Mouse (Mus musculus): ENCODE data around the gene Tab1. TPM values are rescaled to one million over a fixed set of nuclear protein-coding genes. Genes with fewer than 3 reads are reported as not detected.

Tab1 gene
- polyA plus RNA-seq, 1 experiment from 2014 or later: 12.6 TPM

GRCm38 (mm10) chr15:80203406-80203805 lies 70.5 kb downstream of the Tab1 start:
- no peak for ATAC-seq
- Histone ChIP-seq H3K4me1 (replicated peaks; ENCODE audit: control insufficient read depth, insufficient read depth, low read length) (no peaks in the 10 kb centered on the region), H3K9ac (ENCODE audit: low read depth, low read length) (no peak overlapping the region), H3K27ac (ENCODE audit: low read depth, low read length) (no peak overlapping the region), H3K4me3 (ENCODE audit: low read depth, low read length) (no peak overlapping the region), H3K36me3 (ENCODE audit: control insufficient read depth, insufficient read depth) (peaks cover 6% of the 10 kb centered on the region; the same call in 1 of the 2 replicates), H3K9me3 (ENCODE audit: control insufficient read depth) (no peaks in the 10 kb centered on the region), H3K4me2 (replicated peaks; ENCODE audit: low read depth) (no peak overlapping the region), H3K27me3 (replicated peaks; ENCODE audit: control insufficient read depth, insufficient read depth, low read length) (no peaks in the 10 kb centered on the region)
- no peak for TF ChIP-seq CTCF (IDR thresholded peaks at IDR 0.05; ENCODE audit: low read depth)
- 23% methylated on average over 4 of the region's 4 CpGs for WGBS

GRCm38 (mm10) chr15:80206057-80206565 lies 73.2 kb downstream of the Tab1 start:
- Histone ChIP-seq H3K4me1 (replicated peaks; ENCODE audit: control insufficient read depth, insufficient read depth, low read length) (no peaks in the 10 kb centered on the region), H3K9me3 (ENCODE audit: control insufficient read depth) (no peaks in the 10 kb centered on the region), H3K27me3 (replicated peaks; ENCODE audit: control insufficient read depth, insufficient read depth, low read length) (no peaks in the 10 kb centered on the region), H3K36me3 (ENCODE audit: control insufficient read depth, insufficient read depth) (peaks cover 12% of the 10 kb centered on the region), H3K9ac (ENCODE audit: low read depth, low read length) (no peak overlapping the region), H3K4me3 (ENCODE audit: low read depth, low read length) (no peak overlapping the region), H3K27ac (ENCODE audit: low read depth, low read length) (no peak overlapping the region), H3K4me2 (replicated peaks; ENCODE audit: low read depth) (no peak overlapping the region)
- no peak for ATAC-seq
- no peak for TF ChIP-seq CTCF (IDR thresholded peaks at IDR 0.05; ENCODE audit: low read depth)
- 86% methylated on average over 3 of the region's 3 CpGs for whole genome bisulfite sequencing

GRCm38 (mm10) chr15:80208446-80208845 lies 75.5 kb downstream of the Tab1 start:
- Histone ChIP-seq H3K9ac (ENCODE audit: low read depth, low read length) (no peak overlapping the region), H3K27me3 (replicated peaks; ENCODE audit: control insufficient read depth, insufficient read depth, low read length) (no peaks in the 10 kb centered on the region), H3K9me3 (ENCODE audit: control insufficient read depth) (no peaks in the 10 kb centered on the region), H3K36me3 (ENCODE audit: control insufficient read depth, insufficient read depth) (peaks cover 35% of the 10 kb centered on the region), H3K4me3 (ENCODE audit: low read depth, low read length) (no peak overlapping the region), H3K4me2 (replicated peaks; ENCODE audit: low read depth) (no peak overlapping the region), H3K4me1 (replicated peaks; ENCODE audit: control insufficient read depth, insufficient read depth, low read length) (no peaks in the 10 kb centered on the region), H3K27ac (ENCODE audit: low read depth, low read length) (no peak overlapping the region)
- 27% methylated on average over 4 of the region's 4 CpGs for WGBS
- TF ChIP-seq CTCF (IDR thresholded peaks at IDR 0.05; ENCODE audit: low read depth): no peak
- ATAC-seq: no peak

Other genes starting within 250 kb of the Tab1 start
- gene Apobec3, start 241.5 kb upstream of the Tab1 start, polyA plus RNA-seq (2015; fragmentation: Nextera tagmentation; extraction: Ambion mirVana): 5.1 and 6.4 TPM in 2 replicates
- gene Cbx7, start 162.0 kb upstream of the Tab1 start, polyA plus RNA-seq (2015; fragmentation: Nextera tagmentation; extraction: Ambion mirVana): 2.5 and 3.8 TPM in 2 replicates
- gene Pdgfb, start 118.2 kb upstream of the Tab1 start, polyA plus RNA-seq (2015; fragmentation: Nextera tagmentation; extraction: Ambion mirVana): 6.9 and 7.1 TPM in 2 replicates
- 6.8 and 10.4 TPM in 2 replicates for gene Syngr1, start 41.8 kb upstream of the Tab1 start, polyA plus RNA-seq (2015; fragmentation: Nextera tagmentation; extraction: Ambion mirVana)
- 436 and 450 TPM in 2 replicates for gene Rpl3, start 41.3 kb upstream of the Tab1 start, polyA plus RNA-seq (2015; fragmentation: Nextera tagmentation; extraction: Ambion mirVana)
- gene Mgat3, start 40.6 kb downstream of the Tab1 start, polyA plus RNA-seq (2015; fragmentation: Nextera tagmentation; extraction: Ambion mirVana): 12.2 and 13.1 TPM in 2 replicates
- 12.0 and 14.2 TPM in 2 replicates for gene Mief1, start 100.9 kb downstream of the Tab1 start, polyA plus RNA-seq (2015; fragmentation: Nextera tagmentation; extraction: Ambion mirVana)
- not detected in 2 replicates for gene AC140267.1, start 102.7 kb downstream of the Tab1 start, polyA plus RNA-seq (2015; fragmentation: Nextera tagmentation; extraction: Ambion mirVana)
- gene Atf4, start 122.1 kb downstream of the Tab1 start, polyA plus RNA-seq (2015; fragmentation: Nextera tagmentation; extraction: Ambion mirVana): 95.2 and 106 TPM in 2 replicates
- gene Rps19bp1, start 131.2 kb downstream of the Tab1 start, polyA plus RNA-seq (2015; fragmentation: Nextera tagmentation; extraction: Ambion mirVana): 48.4 and 49.3 TPM in 2 replicates
- 0.03 TPM in 1 of 2 replicates, not detected in the other for gene Cacna1i, start 154.1 kb downstream of the Tab1 start, polyA plus RNA-seq (2015; fragmentation: Nextera tagmentation; extraction: Ambion mirVana)